Mouse (Mus musculus) spleen, postnatal 4 days (tissue): ENCODE data around the gene Olfr1378.
A peak's percentile ranks its signal among the peaks of the same experiment; 100 is the strongest.

Experiments used
- DNase-seq, 2 experiments: peaks; one replicate each; pipeline ENCODE4 v3.0.0; 2022; ENCODE audit warnings: low spot score in 2 of 2

Gene Olfr1378

DNA sequence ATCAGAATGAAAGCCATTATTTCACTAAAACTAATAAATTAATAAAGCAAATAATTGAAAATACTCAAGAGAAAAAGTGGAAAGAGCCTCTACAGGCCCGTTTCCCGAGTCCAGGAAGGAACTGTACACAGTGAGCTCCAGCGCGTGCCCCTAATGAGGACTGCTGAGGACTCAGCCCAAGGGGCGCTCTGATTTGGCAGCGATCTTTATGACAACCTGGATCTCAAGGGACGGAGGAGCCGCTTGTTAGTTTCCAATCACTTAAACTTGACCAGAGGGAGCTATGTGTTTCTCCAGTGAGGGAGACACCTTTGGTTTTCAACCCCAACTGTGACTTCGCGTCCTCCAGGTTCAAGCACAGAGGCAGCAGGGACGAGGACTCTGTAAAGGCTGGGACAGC lies at the start of gene Olfr1378:
TSS of gene Olfr1378 (plus strand) at position 301 of the 400 bp plus-strand sequence.
- no peak for DNase-seq

DNA sequence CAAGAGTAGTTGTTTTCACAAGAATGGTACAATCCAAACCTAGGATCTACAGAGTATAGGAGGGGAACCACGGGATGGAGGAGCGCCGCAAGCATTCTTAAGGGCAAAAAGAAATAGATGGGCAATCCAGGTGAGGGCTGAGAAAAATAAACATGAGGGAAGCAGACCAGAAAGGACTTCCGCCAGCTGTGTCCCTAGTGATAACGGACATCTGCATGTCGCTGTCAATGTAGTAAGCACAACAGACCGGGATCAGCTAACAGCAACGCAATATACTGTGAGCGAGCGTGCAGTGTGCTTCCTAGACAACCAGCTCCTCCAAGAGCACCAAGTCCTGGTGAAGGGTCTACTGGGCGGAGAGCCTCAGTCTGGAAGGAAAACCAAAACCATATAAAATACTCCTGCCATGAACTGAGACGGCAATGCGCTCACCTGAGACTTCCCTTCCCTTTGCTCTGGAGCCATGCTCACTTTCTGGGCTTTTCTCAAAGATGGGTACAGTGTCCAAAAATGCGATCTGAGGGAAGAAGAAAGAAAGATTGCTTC lies 35.8 kb upstream of the Olfr1378 start:
- no peak for DNase-seq

DNA sequence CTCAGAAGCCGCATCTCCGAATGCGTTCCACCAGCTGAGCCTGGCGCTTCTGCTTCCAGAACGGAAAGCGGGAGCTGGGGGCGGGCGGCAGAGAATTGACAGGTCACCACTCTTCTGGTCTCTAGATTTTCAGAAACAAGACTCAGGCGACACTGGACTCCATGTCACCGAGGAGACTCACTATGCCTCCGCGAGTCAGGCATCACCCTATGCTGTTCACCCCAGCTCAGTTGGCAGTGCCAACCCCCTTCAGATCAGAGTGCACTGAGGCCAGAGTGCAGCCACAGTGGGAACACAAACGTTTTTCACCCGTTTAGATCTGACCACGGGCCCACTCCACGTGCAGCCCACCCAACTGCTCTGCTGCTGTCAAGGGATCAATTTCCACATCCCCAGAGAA lies 35.3 kb upstream of the Olfr1378 start:
- DNase-seq: no peak

DNA sequence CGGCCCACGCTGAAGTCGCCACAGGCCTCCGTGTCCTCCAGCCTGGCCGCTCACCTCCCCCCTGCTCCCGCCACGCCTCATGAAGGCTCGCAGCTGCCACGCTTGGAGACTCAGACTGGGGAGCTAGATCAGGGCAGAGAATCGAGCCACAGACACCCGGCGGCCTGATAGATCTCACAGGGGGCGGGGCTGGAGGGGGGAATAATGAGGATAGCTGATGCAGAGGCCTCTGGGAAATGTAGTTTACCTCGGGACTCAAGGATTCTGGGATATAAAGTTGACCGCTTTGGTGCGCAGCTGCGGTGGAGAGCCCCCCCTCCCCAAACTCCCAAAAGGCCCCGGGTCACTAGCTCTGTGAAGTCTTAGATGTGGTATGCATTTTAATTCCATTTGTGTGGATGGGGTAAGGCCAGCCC lies 34.9 kb upstream of the Olfr1378 start, which contains the start of gene Zfp354b:
TSS of gene Zfp354b (minus strand) at position 183 of the 416 bp plus-strand sequence.
- DNase-seq: peak; percentile 52 to 72

DNA sequence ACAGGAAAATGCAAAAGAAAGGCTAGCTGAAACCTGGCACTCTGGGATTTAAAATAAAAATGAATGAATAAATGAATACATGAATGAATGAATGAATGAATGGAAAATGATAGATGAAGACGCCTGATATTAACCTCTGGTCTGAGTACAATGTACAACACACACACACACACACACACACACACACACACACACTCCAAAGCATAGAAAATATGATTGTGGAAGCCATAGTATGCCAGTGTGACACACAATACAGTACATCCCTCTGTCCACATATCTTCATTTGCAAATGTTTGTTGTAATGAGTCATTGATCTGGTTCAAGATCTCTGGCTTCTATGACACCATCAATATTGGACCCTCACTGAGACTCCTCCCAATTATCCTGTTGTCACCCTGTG lies 34.3 kb upstream of the Olfr1378 start:
- DNase-seq: no peak

DNA sequence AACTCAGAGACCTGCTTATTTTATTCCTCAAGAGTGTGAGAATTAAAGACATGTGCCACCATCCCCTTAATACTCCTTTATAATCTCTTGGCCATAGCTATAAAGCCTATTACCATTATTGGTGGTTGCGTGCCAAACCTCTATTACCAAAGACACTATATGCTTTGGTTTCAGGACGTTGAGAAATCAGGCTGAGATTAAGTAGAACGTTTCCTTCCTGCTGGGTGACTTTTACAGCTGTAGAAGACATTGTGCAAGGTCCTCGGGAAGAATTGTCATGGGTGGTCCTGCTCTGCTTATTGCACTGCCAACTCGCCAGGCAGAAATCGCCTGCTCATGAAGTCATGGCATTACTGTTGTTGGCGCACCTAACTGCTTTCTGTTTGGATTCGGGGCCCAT lies 27.9 kb upstream of the Olfr1378 start:
- no peak for DNase-seq

DNA sequence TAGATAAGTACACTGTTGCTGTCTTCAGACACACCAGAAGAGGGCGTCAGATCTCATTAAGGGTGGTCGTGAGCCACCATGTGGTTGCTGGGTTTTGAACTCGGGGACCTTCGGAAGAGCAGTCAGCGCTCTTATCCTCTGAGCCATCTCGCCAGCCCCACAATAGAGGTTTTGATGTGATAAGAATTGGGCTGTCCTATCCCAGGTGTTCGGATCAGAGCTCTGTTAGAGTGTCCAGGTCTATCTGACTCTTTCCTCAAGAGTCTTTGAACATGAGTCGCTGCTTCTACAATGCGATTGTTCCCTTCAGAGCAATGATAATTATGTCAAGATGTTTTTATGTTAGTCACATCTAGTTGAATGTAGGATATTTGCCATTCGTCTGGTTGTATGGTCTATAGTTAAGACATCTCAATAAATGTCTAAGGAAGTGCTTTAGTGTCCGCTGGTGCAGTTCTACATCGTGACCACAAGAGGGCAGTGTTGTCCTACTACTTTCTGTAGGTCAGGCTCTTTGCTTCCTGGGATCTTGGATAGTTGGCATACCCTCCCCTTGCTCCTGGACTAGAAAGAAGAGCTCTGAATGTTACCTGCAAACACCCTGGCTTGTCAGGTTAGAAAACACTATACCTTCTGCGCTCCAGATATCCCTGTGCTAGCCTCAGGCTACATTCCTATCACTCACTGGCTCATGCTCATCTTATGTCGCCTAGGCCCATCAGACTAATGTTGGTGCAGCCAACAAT lies 26.5 kb upstream of the Olfr1378 start:
- DNase-seq: peak in 1 of 2 experiments; percentile 40

DNA sequence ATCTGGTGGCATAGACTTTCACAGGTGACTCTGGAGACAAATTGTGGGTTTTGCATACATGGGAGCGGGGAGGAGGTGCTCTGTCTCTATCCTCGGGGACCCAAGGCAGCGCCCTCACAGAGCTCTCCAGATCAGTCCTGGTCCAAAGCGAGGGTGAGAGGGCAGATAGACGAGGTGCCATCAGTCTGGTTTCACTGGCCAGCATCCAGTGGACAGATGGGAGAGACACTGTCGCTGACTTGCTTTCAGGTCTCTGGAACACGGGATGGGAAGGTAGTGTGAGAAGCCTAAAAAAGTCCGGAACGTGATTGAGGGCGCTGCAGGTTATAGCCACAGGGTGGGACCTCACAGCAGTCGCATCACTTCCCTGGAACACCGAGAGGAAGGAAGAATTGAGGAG lies 23.9 kb upstream of the Olfr1378 start:
- DNase-seq: no peak

DNA sequence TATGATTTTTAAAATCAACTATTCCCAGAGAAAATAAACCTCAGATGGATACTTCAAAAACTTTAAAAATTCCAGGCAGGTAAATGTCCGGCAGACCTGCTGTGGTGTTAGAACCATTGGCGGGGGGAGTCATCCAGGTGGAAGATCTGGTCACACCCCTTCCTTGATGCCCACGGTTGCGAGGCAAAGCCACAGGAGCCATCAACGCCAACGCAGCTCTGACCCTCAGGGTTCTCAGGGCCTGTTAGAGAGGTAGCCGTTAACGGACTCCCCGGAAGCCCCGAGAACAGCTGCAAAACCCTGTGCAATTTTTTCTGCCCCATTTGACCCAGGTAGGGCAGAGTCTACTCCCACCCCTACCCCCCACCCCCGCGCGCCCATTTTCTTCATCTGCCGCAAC lies 22.8 kb upstream of the Olfr1378 start, which contains the start of gene 4933414I15Rik:
TSS of gene 4933414I15Rik (minus strand) at position 260 of the 400 bp plus-strand sequence.
- peak in 1 of 2 experiments; percentile 49 for DNase-seq

DNA sequence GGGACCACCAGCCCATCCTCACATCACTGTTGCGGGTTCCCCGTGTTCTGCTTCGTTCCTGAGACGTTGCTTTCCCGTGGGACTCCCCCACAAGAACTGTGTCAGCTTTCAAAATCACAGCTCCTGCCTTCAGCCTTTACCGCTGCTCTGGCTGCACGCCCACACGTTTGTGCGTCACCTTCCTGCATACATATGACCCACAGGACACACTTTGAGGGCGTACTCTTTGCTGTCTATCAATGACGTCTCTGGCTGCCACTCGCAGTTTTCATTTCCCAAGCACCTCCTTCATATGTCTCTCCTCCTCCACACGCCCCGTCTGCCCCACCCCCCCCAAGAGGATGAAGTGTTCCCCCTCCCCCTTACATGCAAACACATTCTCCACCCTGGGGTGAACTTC lies 14.0 kb upstream of the Olfr1378 start:
- DNase-seq: no peak

DNA sequence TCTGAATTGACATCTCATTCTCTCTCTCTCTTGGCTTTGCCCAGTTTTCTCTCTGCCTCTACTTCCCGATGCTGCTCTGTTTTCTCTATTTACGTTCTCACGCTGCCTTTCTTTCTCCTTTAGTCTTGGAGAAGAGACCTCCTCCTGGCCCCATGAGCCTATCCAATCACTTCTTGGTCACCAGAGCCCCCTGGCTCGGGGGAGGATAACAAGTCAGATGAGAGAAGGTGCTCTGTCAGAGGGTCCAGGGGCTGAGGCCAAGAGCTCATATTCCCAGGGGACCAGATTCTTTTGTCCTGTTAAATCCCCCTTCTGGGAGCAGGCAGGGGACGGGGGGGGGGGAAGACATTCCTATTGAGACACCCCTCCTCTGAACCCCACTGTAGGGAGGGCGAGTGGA lies 12.7 kb upstream of the Olfr1378 start, which contains the start of gene Prop1:
TSS of gene Prop1 (minus strand) at position 101 of the 400 bp plus-strand sequence.
- DNase-seq: no peak

DNA sequence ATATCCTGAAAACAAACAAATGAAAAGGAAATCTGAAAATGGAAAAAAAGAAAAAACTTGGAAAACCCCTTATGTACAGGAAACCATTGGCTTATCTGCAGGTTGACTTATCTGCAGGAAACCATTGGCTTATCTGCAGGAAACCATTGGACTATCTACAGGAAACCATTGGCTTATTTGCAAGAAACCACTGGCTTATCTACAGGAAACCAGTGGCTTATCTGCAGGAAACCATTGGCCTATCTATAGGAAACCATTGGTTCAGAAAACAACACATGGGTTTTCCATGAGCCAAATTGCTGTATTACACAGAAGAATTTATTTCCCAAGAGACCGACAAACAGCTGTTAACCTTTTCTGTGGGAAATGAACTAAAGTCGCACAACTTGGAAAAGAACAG lies 1.4 kb upstream of the Olfr1378 start:
- DNase-seq: no peak

DNA sequence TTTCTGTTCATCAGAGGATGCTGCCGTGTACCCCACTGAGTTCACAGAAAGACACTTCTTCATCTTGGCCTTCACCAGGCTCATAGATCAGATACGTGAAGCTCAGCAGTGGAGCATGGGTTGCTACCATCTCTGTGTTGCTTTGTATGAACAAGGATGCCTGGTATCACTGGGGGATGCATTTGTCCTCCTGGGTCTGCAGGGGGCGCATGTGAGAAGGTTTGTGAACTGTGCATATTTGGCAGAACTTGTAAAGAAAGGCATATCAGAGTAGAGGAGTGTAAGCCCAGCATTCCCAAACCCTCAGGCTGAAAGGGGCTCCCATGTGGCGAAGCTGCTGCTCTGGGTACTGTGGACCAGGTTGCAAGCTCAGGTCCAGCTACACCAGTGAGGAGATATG lies 10.9 kb downstream of the Olfr1378 start:
- no peak for DNase-seq

DNA sequence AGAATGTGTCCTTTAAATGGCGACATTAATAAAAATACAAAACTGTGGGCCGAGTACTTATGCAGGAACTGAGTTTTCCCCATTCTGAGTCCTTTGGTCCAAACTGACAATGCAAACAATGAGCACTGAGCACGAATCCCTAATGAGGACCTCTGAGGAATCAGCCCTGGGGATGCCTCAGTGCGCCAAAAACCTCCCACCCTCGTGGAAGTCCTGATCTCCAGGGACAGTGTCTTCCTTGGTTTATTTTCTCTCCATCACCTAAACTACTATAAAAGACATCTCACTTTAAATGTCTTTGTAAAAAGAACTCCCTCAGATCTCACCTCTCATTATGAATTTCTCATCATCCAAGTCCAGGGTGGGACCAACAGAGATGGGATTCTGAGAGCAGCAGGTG lies 15.3 kb downstream of the Olfr1378 start, which contains the start of gene Olfr1377:
TSS of gene Olfr1377 (plus strand) at position 301 of the 400 bp plus-strand sequence.
- no peak for DNase-seq

DNA sequence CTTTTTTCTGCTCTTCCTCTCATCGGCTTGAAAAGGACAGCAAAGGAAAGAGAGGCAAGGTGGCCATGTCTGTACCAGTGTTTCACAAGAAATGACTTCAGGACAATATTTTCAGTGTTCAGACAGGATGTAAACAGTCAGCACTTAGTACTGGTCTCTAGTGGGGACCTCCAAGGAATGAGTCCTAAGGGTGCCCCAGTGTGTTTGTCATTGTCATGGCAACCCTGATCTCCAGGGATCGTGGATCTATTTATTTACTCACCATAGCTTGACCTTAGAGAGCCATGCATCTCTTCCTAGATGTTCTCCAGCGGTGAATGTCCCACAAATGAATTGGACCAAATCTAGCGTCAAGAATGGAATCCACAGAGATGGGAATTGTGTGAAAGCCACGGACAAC lies 37.0 kb downstream of the Olfr1378 start, which contains the start of gene Olfr51:
TSS of gene Olfr51 (plus strand) at position 301 of the 400 bp plus-strand sequence.
- DNase-seq: no peak

DNA sequence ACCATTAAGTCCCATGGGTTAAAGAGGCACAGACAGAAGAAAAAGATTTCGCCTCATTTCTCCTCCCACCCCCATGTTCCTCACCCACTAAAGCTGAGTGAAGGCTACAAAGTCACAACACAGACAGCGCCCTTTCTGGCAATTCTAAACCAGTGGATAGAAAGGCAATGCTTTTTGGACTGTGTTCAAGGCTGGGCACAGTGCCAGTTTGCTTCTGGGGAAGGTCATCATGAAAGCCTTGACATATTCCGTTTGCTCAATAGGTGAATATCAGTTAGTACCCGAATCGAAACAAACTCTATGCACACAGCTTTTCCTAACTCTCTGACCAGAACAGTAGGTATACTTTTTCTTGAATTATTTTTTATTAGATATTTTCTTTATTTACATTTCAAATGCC lies 45.5 kb downstream of the Olfr1378 start:
- no peak for DNase-seq

DNA sequence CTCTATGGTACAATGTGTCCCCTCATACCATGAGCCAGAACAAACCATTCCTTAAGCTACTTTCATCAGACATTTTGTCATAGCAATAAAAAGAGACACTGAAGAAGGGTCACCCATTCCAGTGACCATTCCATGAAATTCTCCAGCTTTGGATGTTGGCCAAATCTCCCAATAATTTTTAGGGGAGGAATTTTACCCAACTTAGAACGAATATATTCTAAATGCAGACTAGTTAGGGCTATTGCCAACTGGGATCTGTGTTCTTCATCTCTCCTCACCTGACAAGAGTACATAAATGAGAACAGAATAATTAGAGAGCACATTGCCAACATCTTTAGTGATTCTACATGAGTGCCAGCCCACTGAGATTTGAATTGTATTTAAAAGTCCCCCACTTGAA lies 47.6 kb downstream of the Olfr1378 start, which contains the start of gene Olfr54:
TSS of gene Olfr54 (plus strand) at position 301 of the 400 bp plus-strand sequence.
- DNase-seq: no peak

DNA sequence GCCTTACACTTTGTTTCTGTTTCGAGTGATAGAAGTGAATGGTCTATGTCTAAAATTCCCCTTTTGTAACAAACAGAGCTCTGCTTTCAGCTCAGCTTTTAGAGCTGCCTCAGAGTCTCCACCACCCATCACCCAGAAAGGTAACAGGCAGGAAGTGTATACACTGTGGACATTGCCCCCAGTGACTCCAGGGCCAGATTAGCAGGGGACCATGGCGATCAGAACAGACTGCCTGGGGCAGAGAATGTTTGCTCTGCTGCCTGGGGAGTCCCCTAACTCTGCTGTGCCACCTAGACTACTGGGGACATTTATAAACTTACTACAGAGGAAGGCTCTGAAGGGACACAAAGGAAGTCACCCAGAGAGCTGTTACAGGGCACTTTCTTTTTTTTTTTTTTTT lies 50.0 kb downstream of the Olfr1378 start:
- DNase-seq: no peak
